In genomic region chr19:6084478-6085248, GRCm38 (mm10) we compare ENCODE assay signal across 8 mouse cellular contexts. TPM values are rescaled to one million over a fixed set of nuclear protein-coding genes. Genes with fewer than 3 reads are reported as not detected.
DNase-seq lines count a peak whose midpoint lies in the region; ATAC-seq and TF ChIP-seq lines count a peak whose summit lies in the region.

Gene Zfpl1, minus strand, starts transcription at chr19:6084956.
Gene Cdca5, plus strand, starts transcription at chr19:6084983.

- H3K9me3 ChIP-seq in ES-E14 (ENCODE audit: control insufficient read depth, insufficient read depth, low read depth, low read length) = no peaks in the 10 kb centered on the region
- H3K9me3 ChIP-seq in forebrain, embryonic 15.5 days = no peaks in the 10 kb centered on the region
- H3K9me3 ChIP-seq in lung, embryonic 14.5 days (ENCODE audit: low read depth, low read length) = no peaks in the 10 kb centered on the region

- in situ Hi-C loops in ES-E14 (cut with MboI; ENCODE audit: low sequenced_read_pairs in 2 of 2, unreplicated experiment in 2 of 2) = no loop called here

- peak within 1 kb of the TSS; percentile 95 for H3K4me2 ChIP-seq in forebrain, embryonic 15.5 days (replicated peaks)
- peak within 1 kb of the TSS; percentile 91 for H3K4me2 ChIP-seq in lung, embryonic 14.5 days

- no peaks in the 10 kb centered on the region for H3K27me3 ChIP-seq in forebrain, embryonic 15.5 days
- no peaks in the 10 kb centered on the region for H3K27me3 ChIP-seq in lung, embryonic 14.5 days (ENCODE audit: insufficient read depth, low read length)
- no peaks in the 10 kb centered on the region for H3K27me3 ChIP-seq in thymus, adult 2 months (ENCODE audit: control insufficient read depth, insufficient read depth, low read length)

- peaks cover 7 to 19% of the 10 kb centered on the region in 2 experiments; a peak in 3 of 4 replicates for H3K4me1 ChIP-seq in ES-E14 (ENCODE audit: control insufficient read depth in 2 of 2, insufficient read depth in 2 of 2, low read length in 2 of 2, poor library complexity in 1 of 2)
- peaks cover 23% of the 10 kb centered on the region for H3K4me1 ChIP-seq in forebrain, embryonic 15.5 days
- peaks cover 3% of the 10 kb centered on the region for H3K4me1 ChIP-seq in lung, embryonic 14.5 days (ENCODE audit: insufficient read depth)
- H3K4me1 ChIP-seq in olfactory bulb, adult 2 months (ENCODE audit: control insufficient read depth, insufficient read depth, low read length) = peaks cover 11% of the 10 kb centered on the region
- H3K4me1 ChIP-seq in thymus, adult 2 months (replicated peaks; ENCODE audit: control insufficient read depth, insufficient read depth, low read length) = peaks cover 16% of the 10 kb centered on the region

- peak within 1 kb of the TSS; percentile 97 for H3K9ac ChIP-seq in ES-E14 (ENCODE audit: insufficient read depth, low read depth, low read length, poor library complexity, severe bottlenecking)
- peak within 1 kb of the TSS; percentile 63 for H3K9ac ChIP-seq in forebrain, embryonic 15.5 days (replicated peaks)
- peak within 1 kb of the TSS; percentile 70 for H3K9ac ChIP-seq in lung, embryonic 14.5 days

- peaks cover 53% of the 10 kb centered on the region for H3K36me3 ChIP-seq in ES-E14 (ENCODE audit: control insufficient read depth, insufficient read depth, low read length, poor library complexity, severe bottlenecking)
- peaks cover 26% of the 10 kb centered on the region for H3K36me3 ChIP-seq in forebrain, embryonic 15.5 days
- H3K36me3 ChIP-seq in lung, embryonic 14.5 days (ENCODE audit: insufficient read depth) = peaks cover 65% of the 10 kb centered on the region
- H3K36me3 ChIP-seq in thymus, adult 2 months (ENCODE audit: control insufficient read depth, insufficient read depth, low read length) = peaks cover 7% of the 10 kb centered on the region; the same call in 1 of the 2 replicates

- under 1% methylated on average over 58 of the region's 58 CpGs for WGBS in forebrain, embryonic 15.5 days
- under 1% methylated on average over 58 of the region's 58 CpGs for WGBS in lung, embryonic 14.5 days
- under 1% methylated on average over 58 of the region's 58 CpGs for WGBS in olfactory bulb, adult 2 months
- WGBS in thymus, adult 2 months = under 1% methylated on average over 57 of the region's 58 CpGs

- DNase-seq in ES-E14 (ENCODE audit: low read depth, low spot score) = peak; percentile 96
- DNase-seq in cerebellum, adult 11-12 months = peak; percentile 98
- DNase-seq in heart, postnatal 36 days = peak; percentile 95 to 98
- DNase-seq in layer of hippocampus, adult 2 months (ENCODE audit: low spot score in 2 of 2) = peak; percentile 95 to 97
- peak; percentile 99 for DNase-seq in lung, embryonic 14.5 days
- DNase-seq in thymus, adult 2 months = peak; percentile 94

- intact Hi-C loops in heart, postnatal 36 days (cut with DNase I) = loop anchor here (1.0 kb wide), 1 partner anchor 27 kb away; the partner anchor contains the start of genes Fau and Mrpl49

- TF ChIP-seq POLR2A in olfactory bulb, adult 2 months (IDR thresholded peaks at IDR 0.05; ENCODE audit: insufficient read depth, low read depth, low read length) = no peak
- no peak; the same call in none of the 2 replicates for TF ChIP-seq POLR2A in thymus, adult 2 months (IDR thresholded peaks at IDR 0.05; ENCODE audit: control insufficient read depth, extremely low read depth, insufficient read depth, low read length, poor library complexity)

- TF ChIP-seq CTCF in layer of hippocampus, adult 2 months (conservative IDR thresholded peaks at IDR 0.05) = peak; percentile 19; the same call in 1 of the 2 replicates
- TF ChIP-seq CTCF in lung, embryonic 14.5 days (IDR thresholded peaks at IDR 0.05; ENCODE audit: low read depth) = no peak
- TF ChIP-seq CTCF in olfactory bulb, adult 2 months (IDR thresholded peaks at IDR 0.05; ENCODE audit: insufficient read depth, low read depth, low read length) = no peak
- peak; percentile 35; the same call in 1 of the 2 replicates for TF ChIP-seq CTCF in thymus, adult 2 months (IDR thresholded peaks at IDR 0.05; ENCODE audit: borderline replicate concordance, control insufficient read depth, extremely low read depth, insufficient read depth, low read length, poor library complexity)

- H3K27ac ChIP-seq in ES-E14 (ENCODE audit: insufficient read depth, low read depth, low read length, poor library complexity, severe bottlenecking) = peak within 1 kb of the TSS; percentile 96
- H3K27ac ChIP-seq in forebrain, embryonic 15.5 days (replicated peaks) = 0 out of 2 replicates have a peak within 1 kb of the TSS, but pooled peaks have one; percentile 35
- peak within 1 kb of the TSS; percentile 68; the same call in 1 of the 2 replicates for H3K27ac ChIP-seq in layer of hippocampus, adult 2 months
- H3K27ac ChIP-seq in lung, embryonic 14.5 days (ENCODE audit: low read depth) = peak within 1 kb of the TSS; percentile 84
- H3K27ac ChIP-seq in olfactory bulb, adult 2 months (ENCODE audit: insufficient read depth, low read depth, low read length) = no peak within 1 kb of the TSS
- H3K27ac ChIP-seq in thymus, adult 2 months (ENCODE audit: control insufficient read depth, insufficient read depth, low read length) = no peak within 1 kb of the TSS

- peak within 1 kb of the TSS; percentile 89 to 91 for H3K4me3 ChIP-seq in ES-E14 (ENCODE audit: insufficient read depth in 1 of 2, low read depth in 1 of 2, low read length in 2 of 2, poor library complexity in 1 of 2, severe bottlenecking in 1 of 2)
- peak within 1 kb of the TSS; percentile 61 for H3K4me3 ChIP-seq in forebrain, embryonic 15.5 days
- H3K4me3 ChIP-seq in layer of hippocampus, adult 2 months = peak within 1 kb of the TSS; percentile 70
- H3K4me3 ChIP-seq in lung, embryonic 14.5 days (ENCODE audit: low read depth, low read length) = peak within 1 kb of the TSS; percentile 84
- H3K4me3 ChIP-seq in olfactory bulb, adult 2 months (ENCODE audit: insufficient read depth, low read depth, low read length) = peak within 1 kb of the TSS; percentile 56
- peak within 1 kb of the TSS; percentile 71 for H3K4me3 ChIP-seq in thymus, adult 2 months (ENCODE audit: control insufficient read depth, insufficient read depth, low read length)

- peak; percentile 89 for ATAC-seq in forebrain, embryonic 15.5 days (replicated peaks)
- ATAC-seq in lung, embryonic 14.5 days (ENCODE audit: insufficient read depth) = peak; percentile 91

TF ChIP-seq in ES-E14, 5 proteins besides CTCF, POLR2A, EP300 and RAD21:
- TF ChIP-seq ZC3H11A (IDR thresholded peaks at IDR 0.05; ENCODE audit: borderline replicate concordance, low read depth, low read length) = no peak
- peak; percentile 67; the same call in 1 of the 2 replicates for TF ChIP-seq CHD2 (IDR thresholded peaks at IDR 0.05; ENCODE audit: low read depth, low read length)
- no peak for TF ChIP-seq ZNF384 (IDR thresholded peaks at IDR 0.05; ENCODE audit: low read depth, low read length)
- peak; percentile 94 for TF ChIP-seq HCFC1 (IDR thresholded peaks at IDR 0.05; ENCODE audit: borderline replicate concordance, insufficient read depth, low read length)
- TF ChIP-seq MAFK (IDR thresholded peaks at IDR 0.05; ENCODE audit: insufficient read depth, low read depth, low read length) = peak; percentile 48; the same call in 1 of the 2 replicates

RNA-seq across cellular contexts. Expression of gene Zfpl1, which starts in this region (rescaled TPM):
- 39.4 and 42.4 TPM in 2 replicates for total RNA-seq in ES-E14 (2012; rRNA removed)
- polyA plus RNA-seq in forebrain, embryonic 15.5 days (2015; fragmentation: Nextera tagmentation; extraction: Ambion mirVana) = 80.8 and 83.5 TPM in 2 replicates
- total RNA-seq in heart, postnatal 36 days (2021) = 10 to 100 TPM; 17.0 to 17.9 TPM
- 10 to 100 TPM; 40.1 to 44.0 TPM for total RNA-seq in layer of hippocampus, adult 2 months (2021)
- polyA plus RNA-seq in lung, embryonic 14.5 days (2014; fragmentation: Nextera tagmentation; extraction: Ambion mirVana) = 68.8 and 72.3 TPM in 2 replicates
- not detected in 2 replicates for polyA plus RNA-seq in olfactory bulb, adult 2 months (2012; ENCODE audit: insufficient read depth, insufficient read length, low replicate concordance, missing spikeins)
- 145 and 147 TPM in 2 replicates for polyA plus RNA-seq in thymus, adult 2 months (2012; rRNA removed)

RNA-seq across cellular contexts. Expression of gene Cdca5, which starts in this region (rescaled TPM):
- 50.7 and 52.1 TPM in 2 replicates for total RNA-seq in ES-E14 (2012; rRNA removed)
- 19.3 and 22.3 TPM in 2 replicates for polyA plus RNA-seq in forebrain, embryonic 15.5 days (2015; fragmentation: Nextera tagmentation; extraction: Ambion mirVana)
- under 1 TPM; 0.19 TPM for total RNA-seq in heart, postnatal 36 days (2021)
- total RNA-seq in layer of hippocampus, adult 2 months (2021) = under 1 TPM; 0.23 to 0.27 TPM
- 49.0 and 52.7 TPM in 2 replicates for polyA plus RNA-seq in lung, embryonic 14.5 days (2014; fragmentation: Nextera tagmentation; extraction: Ambion mirVana)
- polyA plus RNA-seq in olfactory bulb, adult 2 months (2012; ENCODE audit: insufficient read depth, insufficient read length, low replicate concordance, missing spikeins) = not detected in 2 replicates
- polyA plus RNA-seq in thymus, adult 2 months (2012; rRNA removed) = 22.1 and 28.8 TPM in 2 replicates

Comparison
In these comparisons a context has a peak if more than half of its experiments do, and no peak if none do; other contexts are left out.
1. RNA of gene Cdca5 (total RNA-seq): 50.7 to 52.1 TPM in ES-E14; 0.23 to 0.27 TPM in layer of hippocampus, adult 2 months and 0.19 TPM in heart, postnatal 36 days; every median in the first group is over 10 times any median in the second.
2. RNA of gene Cdca5 (polyA plus RNA-seq): 49.0 to 52.7 TPM in lung, embryonic 14.5 days, 22.1 to 28.8 TPM in thymus, adult 2 months and 19.3 to 22.3 TPM in forebrain, embryonic 15.5 days; not detected in olfactory bulb, adult 2 months; every median in the first group is over 10 times any median in the second.
3. H3K27ac ChIP-seq: peak in ES-E14 (single experiment), forebrain, embryonic 15.5 days (single experiment), layer of hippocampus, adult 2 months (single experiment) and lung, embryonic 14.5 days (single experiment); none in olfactory bulb, adult 2 months (single experiment) and thymus, adult 2 months (single experiment).
4. CTCF ChIP-seq: peak in layer of hippocampus, adult 2 months (single experiment) and thymus, adult 2 months (single experiment); none in lung, embryonic 14.5 days (single experiment) and olfactory bulb, adult 2 months (single experiment).
5. Peak in every context shown above with its lines, with median percentiles within 50 percentile points of each other: DNase-seq, H3K4me3 ChIP-seq and H3K9ac ChIP-seq.